Mouse (Mus musculus) heart, embryonic 16.5 days (tissue): ENCODE data around the gene Afap1. TPM values are rescaled to one million over a fixed set of nuclear protein-coding genes. Genes with fewer than 3 reads are reported as not detected.

Source experiments
- ATAC-seq: fragments of 200-750 bp; cut with Nextera tagmentation; replicated peaks from 2 replicates; pipeline ENCODE4 v1.8.0; 2017; ENCODE audit warnings: moderate number of reproducible peaks; ENCODE audit not compliant: insufficient read depth, low FRiP score; ENCODE audit errors: extremely low read depth
- H3K27ac ChIP-seq: fragments of 300-500 bp; sonication (generic); 2 replicates; pipeline ENCODE4 v1.5.1; 2014; ENCODE audit warnings: mild to moderate bottlenecking, low read length, control low read depth, moderate library complexity
- H3K27me3 ChIP-seq: fragments of 300-500 bp; sonication (generic); 2 replicates; pipeline ENCODE4 v1.6.1; 2014; ENCODE audit warnings: low read length, mixed read lengths; ENCODE audit not compliant: control insufficient read depth, insufficient read depth
- H3K36me3 ChIP-seq: fragments of 300-500 bp; sonication (generic); 2 replicates; pipeline ENCODE4 v1.6.1; 2014; ENCODE audit not compliant: control insufficient read depth, insufficient read depth
- H3K4me1 ChIP-seq: fragments of 300-500 bp; sonication (generic); 2 replicates; pipeline ENCODE4 v1.6.1; 2014; ENCODE audit warnings: low read length, mixed read lengths; ENCODE audit not compliant: control insufficient read depth, insufficient read depth
- H3K4me2 ChIP-seq: fragments of 300-500 bp; sonication (generic); 2 replicates; pipeline ENCODE4 v1.6.1; 2014; ENCODE audit warnings: low read depth, mild to moderate bottlenecking, control low read depth, low read length
- H3K4me3 ChIP-seq: fragments of 300-500 bp; sonication (generic); 2 replicates; pipeline ENCODE4 v1.5.1; 2014; ENCODE audit warnings: mild to moderate bottlenecking, control low read depth, low read length
- H3K9ac ChIP-seq: fragments of 300-500 bp; sonication (generic); 2 replicates; pipeline ENCODE4 v1.6.1; 2014; ENCODE audit warnings: low read length, control low read depth
- H3K9me3 ChIP-seq: fragments of 300-500 bp; sonication (generic); replicated peaks from 2 replicates; pipeline ENCODE4 v1.6.1; 2016; ENCODE audit warnings: low read length; ENCODE audit not compliant: control insufficient read depth
- WGBS: fragments of 180-500 bp; shearing (Covaris S2); extraction: QIAGEN DNeasy Blood & Tissue Kit; methylation state at CpG from one replicate; pipeline ENCODE4 v1.1.7; 2014; 5-methylcytosine and 5-hydroxymethylcytosine counted together
- polyA plus RNA-seq: library from polyadenylated mRNA; unstranded; fragments of >200 nt; fragmentation: Nextera tagmentation; extraction: Ambion mirVana; gene quantifications from 2 replicates; pipeline ENCODE4 v1.2.1, GENCODE M21; 2015

Afap1 gene
- polyA plus RNA-seq, 1 experiment from 2014 or later, result 24.5 TPM

DNA sequence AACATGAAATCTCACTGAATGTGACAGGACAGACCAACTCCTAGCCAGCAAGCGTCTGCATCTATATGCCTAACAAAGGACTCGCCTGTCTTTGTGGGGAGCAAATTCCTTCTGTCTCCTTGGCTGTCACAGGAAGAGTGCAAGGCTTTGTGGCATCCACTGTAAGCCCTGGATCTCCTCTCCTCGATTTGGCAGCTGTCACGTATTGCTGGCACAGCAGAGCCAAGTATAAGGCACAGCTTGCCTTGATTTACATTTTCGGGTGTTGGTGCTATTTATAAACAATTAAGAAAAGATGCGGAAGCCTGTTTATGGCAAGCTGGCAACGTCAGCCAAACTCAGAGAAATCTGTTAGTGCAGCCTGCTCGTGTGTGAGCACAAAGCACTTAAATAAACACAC is 25.3 kb downstream of the Afap1 start:
- 16% methylated on average over 8 of the region's 8 CpGs for WGBS
- ATAC-seq, result no peak
- Histone ChIP-seq H3K27me3 (no peaks in the 10 kb centered on the region), H3K27ac (peak overlapping the region; percentile 100), H3K4me1 (peaks cover 75% of the 10 kb centered on the region), H3K4me3 (no peak overlapping the region), H3K36me3 (no peaks in the 10 kb centered on the region), H3K9me3 (no peaks in the 10 kb centered on the region), H3K9ac (peak overlapping the region; percentile 38), H3K4me2 (peak overlapping the region; percentile 4)

DNA sequence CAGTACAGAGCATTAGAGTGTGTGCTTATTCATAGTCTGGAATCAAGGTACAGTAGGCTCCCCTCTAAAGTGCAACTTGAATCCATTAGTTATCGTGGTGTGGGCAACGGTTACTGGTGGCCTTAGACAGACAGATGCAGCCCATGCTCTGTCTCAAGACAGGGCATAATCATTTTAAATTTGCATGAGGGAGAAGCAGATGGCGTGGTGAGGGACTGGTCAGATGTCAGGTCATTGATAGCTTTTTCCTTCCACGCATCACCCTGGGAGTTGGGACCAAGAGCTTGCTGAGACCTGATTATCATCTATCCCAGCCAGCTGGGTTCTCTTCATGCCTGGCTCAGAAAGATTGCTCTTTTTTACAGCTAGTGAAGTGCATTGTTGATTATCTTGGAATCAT is 27.0 kb downstream of the Afap1 start:
- ATAC-seq, result no peak
- Histone ChIP-seq H3K4me3 (no peak overlapping the region), H3K27ac (peak overlapping the region; percentile 100), H3K9ac (no peak overlapping the region), H3K4me2 (no peak overlapping the region), H3K4me1 (peaks cover 84% of the 10 kb centered on the region), H3K9me3 (no peaks in the 10 kb centered on the region), H3K36me3 (no peaks in the 10 kb centered on the region), H3K27me3 (no peaks in the 10 kb centered on the region)
- 55% methylated on average over 4 of the region's 4 CpGs for WGBS

DNA sequence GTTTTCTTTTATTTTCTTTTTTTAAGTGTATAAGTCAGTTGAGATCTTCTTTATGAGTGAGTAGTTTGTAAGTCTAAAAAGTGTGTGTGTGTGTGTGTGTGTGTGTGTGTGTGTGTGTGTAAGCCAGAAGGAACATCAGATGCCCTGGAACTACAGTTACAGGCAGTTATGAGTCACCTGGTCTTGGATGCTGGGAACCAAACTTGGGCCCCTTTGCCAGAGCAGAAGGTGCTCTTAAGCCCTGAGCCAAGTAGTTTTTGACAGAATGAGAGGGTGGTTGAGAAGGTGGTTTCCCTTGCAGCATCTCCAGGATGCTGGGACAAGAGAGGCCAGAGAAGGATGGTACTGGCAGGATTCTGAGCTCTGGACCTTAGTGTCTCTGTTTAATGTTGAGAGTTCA is 27.4 kb downstream of the Afap1 start:
- Histone ChIP-seq H3K4me1 (peaks cover 86% of the 10 kb centered on the region), H3K27me3 (no peaks in the 10 kb centered on the region), H3K4me3 (no peak overlapping the region), H3K9ac (peak overlapping the region; percentile 71), H3K4me2 (no peak overlapping the region), H3K27ac (peak overlapping the region; percentile 100), H3K36me3 (no peaks in the 10 kb centered on the region), H3K9me3 (no peaks in the 10 kb centered on the region)
- ATAC-seq, result no peak

DNA sequence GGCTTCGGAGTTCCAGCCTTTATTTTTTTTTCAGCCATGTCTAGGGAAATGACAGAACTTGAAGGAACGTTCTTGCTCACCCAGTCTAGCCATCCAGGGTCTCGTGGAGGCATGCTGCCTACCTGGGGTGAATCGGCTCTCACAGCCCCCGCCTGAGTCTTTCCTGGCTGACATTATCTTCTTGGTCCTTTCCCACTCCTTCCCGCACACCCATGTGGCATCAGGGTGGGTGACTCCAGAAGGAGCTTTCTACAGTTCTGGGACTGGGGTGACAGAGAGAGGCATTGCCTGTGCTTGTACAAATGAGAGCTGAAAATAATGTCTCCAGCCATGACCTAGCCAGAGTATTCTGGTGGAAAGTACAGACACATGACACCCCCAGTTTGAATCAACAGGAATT is 28.0 kb downstream of the Afap1 start:
- no peaks in the 10 kb centered on the region for H3K9me3 ChIP-seq
- no peaks in the 10 kb centered on the region for H3K27me3 ChIP-seq
- ATAC-seq, result no peak
- peak overlapping the region; percentile 57 for H3K4me2 ChIP-seq
- no peaks in the 10 kb centered on the region for H3K36me3 ChIP-seq
- WGBS, result 28% methylated on average over 6 of the region's 6 CpGs
- peaks cover 87% of the 10 kb centered on the region for H3K4me1 ChIP-seq
- peak overlapping the region; percentile 21; the same call in 1 of the 2 replicates for H3K4me3 ChIP-seq
- H3K9ac ChIP-seq, result peak overlapping the region; percentile 71
- H3K27ac ChIP-seq, result peak overlapping the region; percentile 100

DNA sequence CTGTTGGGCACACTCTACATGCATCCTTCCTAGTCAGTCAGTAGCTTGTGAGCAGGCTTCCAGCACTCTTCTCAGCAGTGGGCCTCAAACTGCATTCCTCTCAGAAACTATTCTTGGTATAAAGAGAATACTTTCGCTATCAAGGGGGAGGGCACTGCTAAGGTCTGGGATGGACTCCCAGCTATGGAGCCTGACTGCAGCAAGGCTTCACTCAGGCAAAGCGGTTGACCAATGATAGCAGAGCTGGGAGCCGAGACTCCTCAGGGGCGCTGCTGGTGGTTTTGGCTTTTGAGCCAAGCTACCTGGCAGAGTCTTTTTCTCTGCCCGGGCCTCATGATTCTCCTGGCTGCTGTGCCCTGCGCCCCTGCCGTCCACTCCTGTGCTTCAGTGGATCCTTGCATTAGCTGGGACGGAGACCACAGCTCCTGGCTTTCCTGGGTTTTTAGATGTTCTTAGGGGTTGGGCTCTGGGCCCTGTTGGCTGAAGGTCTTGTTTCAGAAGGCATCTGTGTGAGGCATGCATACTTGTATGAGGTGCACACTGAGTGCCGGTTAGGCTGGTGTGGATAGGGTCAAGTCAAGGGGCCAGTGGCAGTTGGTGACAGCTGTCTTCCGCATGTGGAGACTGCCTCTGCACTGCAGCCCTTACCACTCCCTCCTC is 28.6 kb downstream of the Afap1 start:
- Histone ChIP-seq H3K27ac (peak overlapping the region; percentile 100), H3K4me3 (peak overlapping the region; percentile 38), H3K9ac (peak overlapping the region; percentile 71), H3K27me3 (no peaks in the 10 kb centered on the region), H3K9me3 (no peaks in the 10 kb centered on the region), H3K36me3 (no peaks in the 10 kb centered on the region), H3K4me1 (peaks cover 91% of the 10 kb centered on the region), H3K4me2 (peak overlapping the region; percentile 57)
- peak; percentile 92 for ATAC-seq
- WGBS, result 21% methylated on average over 10 of the region's 10 CpGs

DNA sequence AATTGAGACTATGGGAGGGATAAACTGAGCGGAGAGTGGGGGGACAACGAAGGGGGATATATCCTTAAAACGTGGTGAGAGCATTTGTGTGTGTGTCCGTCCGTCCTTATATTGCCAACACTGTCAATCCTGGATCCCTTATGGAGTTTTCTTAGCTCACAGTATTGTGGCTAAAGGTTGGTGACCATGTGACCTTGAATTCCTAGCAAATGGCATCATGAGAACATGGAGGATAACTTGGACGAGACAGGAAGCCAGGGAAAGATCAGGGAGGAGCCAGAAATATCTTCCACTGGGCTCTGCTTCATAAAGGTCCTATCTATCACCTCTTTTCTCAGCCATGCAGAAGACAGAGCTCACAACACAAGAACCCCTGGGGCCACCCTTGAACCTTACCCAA is 30.3 kb downstream of the Afap1 start:
- no peak overlapping the region for H3K4me2 ChIP-seq
- peaks cover 88% of the 10 kb centered on the region for H3K4me1 ChIP-seq
- no peak for ATAC-seq
- H3K36me3 ChIP-seq, result no peaks in the 10 kb centered on the region
- H3K9me3 ChIP-seq, result no peaks in the 10 kb centered on the region
- H3K4me3 ChIP-seq, result no peak overlapping the region
- WGBS, result 70% methylated on average over 6 of the region's 6 CpGs
- H3K27me3 ChIP-seq, result no peaks in the 10 kb centered on the region
- H3K9ac ChIP-seq, result no peak overlapping the region
- peak overlapping the region; percentile 100 for H3K27ac ChIP-seq

DNA sequence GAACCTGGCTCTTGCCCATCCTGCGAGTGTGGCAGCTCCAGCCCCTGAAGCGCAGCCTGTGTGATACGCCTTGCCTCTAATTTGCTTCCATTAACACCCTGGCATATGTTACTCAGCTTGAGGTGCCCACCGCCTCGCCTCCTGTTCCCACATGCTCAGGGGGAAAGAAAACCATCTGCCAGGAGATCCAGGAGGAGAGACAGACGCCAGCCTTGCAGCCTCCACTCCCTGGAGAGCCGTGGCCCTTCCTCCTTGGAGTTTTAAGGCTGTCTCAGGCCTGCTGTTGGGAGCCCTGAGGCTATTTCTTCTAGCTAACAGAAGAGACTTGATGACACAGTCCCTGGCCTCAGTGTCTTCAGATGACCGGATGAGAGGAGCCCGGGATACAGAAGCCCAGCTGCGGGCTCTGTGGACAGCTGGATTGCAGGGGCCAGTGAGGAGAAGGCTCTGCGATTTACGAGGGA is 32.1 kb downstream of the Afap1 start:
- H3K9me3 ChIP-seq, result no peaks in the 10 kb centered on the region
- no peak for ATAC-seq
- no peak overlapping the region for H3K4me2 ChIP-seq
- H3K27ac ChIP-seq, result peak overlapping the region; percentile 70
- no peaks in the 10 kb centered on the region for H3K27me3 ChIP-seq
- H3K4me1 ChIP-seq, result peaks cover 76% of the 10 kb centered on the region
- H3K36me3 ChIP-seq, result no peaks in the 10 kb centered on the region
- 57% methylated on average over 12 of the region's 12 CpGs for WGBS
- peak overlapping the region; percentile 58 for H3K9ac ChIP-seq
- no peak overlapping the region for H3K4me3 ChIP-seq

DNA sequence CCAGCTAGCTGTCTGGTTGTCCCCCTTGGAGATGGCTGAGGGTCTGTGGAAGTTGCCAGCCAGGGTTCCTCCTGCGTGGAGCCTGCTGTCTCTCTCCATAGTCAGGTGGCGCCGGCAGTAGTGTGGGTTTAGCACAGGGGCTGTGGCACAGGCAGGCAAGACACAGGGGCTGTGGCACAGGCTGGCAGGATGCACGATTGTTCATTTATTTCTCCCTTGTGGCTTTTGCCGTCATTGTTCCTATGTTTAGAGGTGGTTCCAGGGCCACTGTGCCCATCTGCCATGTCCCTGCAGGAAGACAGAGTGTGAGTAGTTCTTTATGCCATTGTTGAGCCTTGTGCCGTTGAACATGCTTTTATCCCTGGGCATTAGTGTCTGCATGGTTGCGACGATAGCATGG is 33.4 kb downstream of the Afap1 start:
- Histone ChIP-seq H3K4me1 (peaks cover 72% of the 10 kb centered on the region), H3K9me3 (no peaks in the 10 kb centered on the region), H3K4me3 (no peak overlapping the region), H3K4me2 (no peak overlapping the region), H3K27me3 (no peaks in the 10 kb centered on the region), H3K36me3 (no peaks in the 10 kb centered on the region), H3K27ac (no peak overlapping the region), H3K9ac (no peak overlapping the region)
- ATAC-seq, result no peak
- WGBS, result 78% methylated on average over 8 of the region's 8 CpGs

DNA sequence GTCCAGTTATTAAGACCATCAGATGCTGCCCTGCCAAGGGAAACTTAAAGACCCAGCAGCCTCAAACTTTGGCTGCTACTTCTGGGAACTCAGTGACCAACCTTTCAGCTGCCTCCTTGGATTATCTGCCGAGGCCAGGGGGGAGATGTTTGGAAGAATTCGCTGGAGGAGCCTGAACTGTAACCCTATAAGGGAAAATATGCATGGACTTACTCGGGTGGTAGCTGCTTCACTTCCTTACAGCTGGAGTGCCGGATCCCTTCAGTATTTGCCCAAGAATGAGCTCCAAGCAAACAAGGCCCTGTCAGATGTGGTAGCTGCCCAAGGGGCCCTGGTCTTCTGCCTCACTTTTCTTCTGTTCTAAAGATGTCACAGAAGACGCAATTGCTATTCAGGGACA is 38.2 kb downstream of the Afap1 start:
- Histone ChIP-seq H3K36me3 (peaks cover 5% of the 10 kb centered on the region), H3K4me2 (no peak overlapping the region), H3K9me3 (no peaks in the 10 kb centered on the region), H3K27ac (peak overlapping the region; percentile 36; the same call in 1 of the 2 replicates), H3K4me1 (peaks cover 62% of the 10 kb centered on the region), H3K4me3 (no peak overlapping the region), H3K9ac (no peak overlapping the region), H3K27me3 (no peaks in the 10 kb centered on the region)
- 38% methylated on average over 5 of the region's 5 CpGs for WGBS
- ATAC-seq, result no peak
